Mouse (Mus musculus) brown adipose tissue, adult 24 weeks (tissue): ENCODE results near the gene Pspn. TPM values are rescaled to one million over a fixed set of nuclear protein-coding genes. Genes with fewer than 3 reads are reported as not detected.

Experiments used
- H3K27ac ChIP-seq: fragments of 200-500 bp; replicated peaks from 2 replicates; pipeline ENCODE4 v1.5.1; 2012; ENCODE audit warnings: low read depth, mild to moderate bottlenecking, low read length
- H3K4me1 ChIP-seq: fragments of 200-500 bp; 2 replicates; pipeline ENCODE4 v1.6.1; 2012; ENCODE audit warnings: low read length, mixed read lengths; ENCODE audit not compliant: control insufficient read depth, insufficient read depth, insufficient read length
- H3K4me3 ChIP-seq: fragments of 200-500 bp; 2 replicates; pipeline ENCODE4 v1.5.1; 2012; ENCODE audit warnings: low read depth, mild to moderate bottlenecking, low read length, moderate library complexity; ENCODE audit not compliant: insufficient read depth
- polyA plus RNA-seq: library from polyadenylated mRNA; stranded (reverse); fragments of >200 nt; gene quantifications from 2 replicates; pipeline ENCODE4 v1.2.4, GENCODE M21; 2012; ENCODE audit not compliant: missing spikeins, insufficient read depth, insufficient read length

The Pspn gene
- polyA plus RNA-seq, 1 experiment = not detected

- no peak overlapping the region for H3K27ac ChIP-seq
- no peaks in the 10 kb centered on the region for H3K4me1 ChIP-seq
- H3K4me3 ChIP-seq = no peak overlapping the region
Measured at GRCm38 (mm10) chr17:56957763-56958429, 41.9 kb downstream of the Pspn start.

DNA sequence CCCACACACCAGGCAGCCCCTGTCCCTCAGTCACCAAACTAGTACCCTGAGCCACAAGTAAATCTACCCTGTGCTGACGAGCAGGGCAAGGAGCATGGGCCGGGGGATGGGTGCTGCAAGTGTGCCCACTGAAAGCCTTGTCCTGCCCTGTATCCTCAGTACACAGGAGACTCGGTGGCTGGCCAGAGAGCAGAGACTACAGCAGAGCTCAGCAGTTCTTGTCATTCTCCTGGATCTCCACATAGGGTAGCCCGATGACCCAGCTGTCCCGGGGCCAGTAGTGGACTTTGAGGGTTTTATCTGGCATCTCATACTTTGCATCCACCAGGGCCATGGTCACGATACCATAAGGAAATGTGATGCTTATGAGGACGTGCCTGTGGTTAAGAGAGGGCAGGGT lies 44.9 kb downstream of the Pspn start:
- Histone ChIP-seq H3K27ac (no peak overlapping the region), H3K4me1 (no peaks in the 10 kb centered on the region), H3K4me3 (no peak overlapping the region)

- Histone ChIP-seq H3K27ac (no peak overlapping the region), H3K4me3 (no peak overlapping the region), H3K4me1 (no peaks in the 10 kb centered on the region)
Measured at GRCm38 (mm10) chr17:56952639-56953038, 47.2 kb downstream of the Pspn start.

DNA sequence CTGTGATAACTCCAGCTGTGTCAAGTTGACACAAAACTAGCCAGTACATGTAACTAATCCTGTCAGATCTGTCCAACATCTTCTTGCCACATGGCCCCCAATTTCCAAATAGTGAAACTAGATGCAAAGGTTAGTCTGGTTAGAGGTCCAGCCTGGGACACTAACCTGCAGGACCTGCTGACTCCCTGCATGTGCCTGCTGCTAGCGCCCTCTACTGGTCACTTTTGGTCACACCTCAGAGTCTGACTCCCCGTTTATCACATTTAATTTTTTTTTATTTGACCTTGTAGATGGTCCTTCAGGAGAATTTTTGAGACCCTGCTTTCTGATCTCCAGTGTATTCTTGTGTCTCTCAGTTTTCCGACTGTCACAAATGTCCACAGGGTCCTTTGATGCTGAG lies 48.9 kb downstream of the Pspn start:
- H3K4me1 ChIP-seq = no peaks in the 10 kb centered on the region
- no peak overlapping the region for H3K4me3 ChIP-seq

More for the DNA sequence above, 48.9 kb downstream of the Pspn start:
- no peak overlapping the region for H3K27ac ChIP-seq

Other genes with a start within 250 kb of the Pspn start
- 5.1 and 7.5 TPM in 2 replicates for gene Nrtn, start 242.5 kb downstream of the Pspn start, polyA plus RNA-seq
- 4.6 and 13.1 TPM in 2 replicates for gene Dus3l, start 235.3 kb downstream of the Pspn start, polyA plus RNA-seq
- not detected in 2 replicates for gene Prr22, start 229.8 kb downstream of the Pspn start, polyA plus RNA-seq
- 2.5 and 3.0 TPM in 2 replicates for gene Rfx2, start 169.0 kb downstream of the Pspn start, polyA plus RNA-seq
- not detected in 2 replicates for gene Acsbg2, start 125.6 kb downstream of the Pspn start, polyA plus RNA-seq
- gene 1700061G19Rik, start 124.5 kb downstream of the Pspn start, polyA plus RNA-seq = not detected in 2 replicates
- 9.9 and 14.9 TPM in 2 replicates for gene Mllt1, start 64.6 kb downstream of the Pspn start, polyA plus RNA-seq
- not detected in 2 replicates for gene Acer1, start 17.9 kb downstream of the Pspn start, polyA plus RNA-seq
- gene Clpp, start 9.7 kb downstream of the Pspn start, polyA plus RNA-seq = 175 and 196 TPM in 2 replicates
- gene Alkbh7, start 2.7 kb downstream of the Pspn start, polyA plus RNA-seq = 57.4 and 68.7 TPM in 2 replicates
- 29.1 and 29.3 TPM in 2 replicates for gene Gtf2f1, start 11.3 kb upstream of the Pspn start, polyA plus RNA-seq
- not detected in 2 replicates for gene Gm17949, start 11.5 kb upstream of the Pspn start, polyA plus RNA-seq
- gene Khsrp, start 31.5 kb upstream of the Pspn start, polyA plus RNA-seq = 18.7 and 21.7 TPM in 2 replicates
- not detected in 2 replicates for gene Slc25a41, start 41.6 kb upstream of the Pspn start, polyA plus RNA-seq
- not detected in 2 replicates for gene Crb3, start 59.1 kb upstream of the Pspn start, polyA plus RNA-seq
- 107 and 161 TPM in 2 replicates for gene Slc25a23, start 59.8 kb upstream of the Pspn start, polyA plus RNA-seq
- gene Dennd1c, start 78.5 kb upstream of the Pspn start, polyA plus RNA-seq = 1.3 and 4.3 TPM in 2 replicates
- 2.4 and 2.9 TPM in 2 replicates for gene Tubb4a, start 87.8 kb upstream of the Pspn start, polyA plus RNA-seq
- 0.79 TPM in 1 of 2 replicates, not detected in the other for gene Tnfsf9, start 105.3 kb upstream of the Pspn start, polyA plus RNA-seq
- not detected in 2 replicates for gene Cd70, start 149.8 kb upstream of the Pspn start, polyA plus RNA-seq
- not detected in 2 replicates for gene Tnfsf14, start 194.2 kb upstream of the Pspn start, polyA plus RNA-seq
- gene C3, start 228.1 kb upstream of the Pspn start, polyA plus RNA-seq = 266 and 361 TPM in 2 replicates
- gene Gpr108, start 248.4 kb upstream of the Pspn start, polyA plus RNA-seq = 36.4 and 36.6 TPM in 2 replicates
- gene Trip10, start 249.4 kb upstream of the Pspn start, polyA plus RNA-seq = 20.4 and 30.0 TPM in 2 replicates